Mouse (Mus musculus): ENCODE data around the gene Cript. TPM values are rescaled to one million over a fixed set of nuclear protein-coding genes. Genes with fewer than 3 reads are reported as not detected.
"Not testable (repeated sequence)": the region's sequence is repeated elsewhere in the genome, so short reads cannot be mapped to it uniquely, and the experiment has no call there.

The Cript gene
- polyA plus RNA-seq, 1 experiment from 2014 or later = 137 TPM

DNA sequence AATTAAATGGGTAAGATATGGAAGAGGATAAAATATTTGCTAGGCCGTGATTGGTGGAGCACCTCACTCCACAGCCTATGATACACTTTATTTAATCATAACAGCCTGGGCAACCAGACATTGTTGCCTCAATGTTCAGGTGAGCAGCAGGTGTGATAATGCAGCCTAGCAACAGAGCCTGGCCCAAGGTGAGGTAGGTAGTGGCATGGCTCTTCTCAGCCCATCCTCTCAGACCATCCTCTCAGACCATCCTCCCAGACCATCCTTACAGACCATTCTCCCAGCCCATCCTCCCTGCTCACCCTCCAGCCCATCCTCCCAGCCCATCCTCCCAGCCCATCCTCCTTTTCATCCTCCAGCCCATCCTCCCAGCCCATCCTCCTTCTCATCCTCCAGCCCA lies 26.3 kb downstream of the Cript start:
- WGBS = 83% methylated on average over 1 of the region's 1 CpGs
- Histone ChIP-seq H3K27me3 (no peaks in the 10 kb centered on the region), H3K4me1 (peaks cover 22% of the 10 kb centered on the region), H3K4me3 (no peak overlapping the region), H3K9ac (no peak overlapping the region), H3K4me2 (no peak overlapping the region), H3K9me3 (no peaks in the 10 kb centered on the region), H3K27ac (no peak overlapping the region), H3K36me3 (no peaks in the 10 kb centered on the region)
- ATAC-seq (ENCODE audit: insufficient number of reproducible peaks, insufficient read depth, low FRiP score, low TSS enrichment, low read depth) = no peak

DNA sequence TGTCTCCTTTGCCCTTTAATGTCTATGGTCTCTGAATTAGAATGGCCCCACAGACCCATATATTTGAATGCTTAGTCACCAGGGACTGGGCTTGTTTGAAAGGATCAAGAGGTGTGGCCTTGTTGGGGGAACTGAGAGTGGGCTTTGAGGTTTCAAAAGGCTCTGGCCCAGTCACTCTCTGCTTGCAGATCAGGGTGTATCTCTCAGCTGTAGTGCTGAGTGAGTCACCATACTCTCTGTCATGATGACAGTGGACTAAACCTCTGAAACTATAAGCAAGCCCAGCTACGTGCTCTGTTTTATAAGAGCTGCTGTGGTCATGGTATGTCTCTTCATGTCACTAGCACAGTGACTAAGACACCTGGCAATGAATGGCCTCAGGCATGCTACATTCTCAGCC lies 27.1 kb downstream of the Cript start:
- H3K9me3 ChIP-seq = no peaks in the 10 kb centered on the region
- peaks cover 29% of the 10 kb centered on the region for H3K4me1 ChIP-seq
- no peak for ATAC-seq (ENCODE audit: insufficient number of reproducible peaks, insufficient read depth, low FRiP score, low TSS enrichment, low read depth)
- H3K9ac ChIP-seq = no peak overlapping the region
- 55% methylated on average over 1 of the region's 1 CpGs for WGBS
- H3K4me3 ChIP-seq = no peak overlapping the region
- no peaks in the 10 kb centered on the region for H3K36me3 ChIP-seq
- no peak overlapping the region for H3K27ac ChIP-seq
- H3K4me2 ChIP-seq = no peak overlapping the region
- H3K27me3 ChIP-seq = no peaks in the 10 kb centered on the region

DNA sequence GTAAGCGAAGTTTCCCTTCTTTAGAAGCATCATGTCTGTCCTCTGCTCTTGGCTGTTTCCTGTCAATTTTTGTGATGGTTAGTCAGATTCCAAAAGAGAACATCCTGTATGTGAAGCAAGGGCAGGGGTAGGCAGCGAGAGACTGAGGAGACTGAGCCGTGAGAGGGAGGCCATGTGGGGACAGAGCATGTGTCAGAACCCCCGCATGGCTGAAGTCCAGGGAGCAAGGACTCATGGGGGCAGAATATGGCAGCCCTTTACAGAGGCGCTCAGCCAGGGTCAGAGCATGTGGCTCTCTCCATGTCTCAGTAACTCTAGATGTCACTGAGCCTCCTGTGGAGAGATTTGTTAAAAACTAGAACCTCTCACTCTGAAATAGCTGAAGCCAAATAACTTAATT lies 28.6 kb downstream of the Cript start:
- Histone ChIP-seq H3K9me3 (no peaks in the 10 kb centered on the region), H3K4me1 (peaks cover 43% of the 10 kb centered on the region), H3K27me3 (no peaks in the 10 kb centered on the region), H3K9ac (no peak overlapping the region), H3K4me3 (no peak overlapping the region), H3K4me2 (no peak overlapping the region), H3K36me3 (no peaks in the 10 kb centered on the region), H3K27ac (no peak overlapping the region)
- 78% methylated on average over 5 of the region's 5 CpGs for WGBS
- no peak for ATAC-seq (ENCODE audit: insufficient number of reproducible peaks, insufficient read depth, low FRiP score, low TSS enrichment, low read depth)

DNA sequence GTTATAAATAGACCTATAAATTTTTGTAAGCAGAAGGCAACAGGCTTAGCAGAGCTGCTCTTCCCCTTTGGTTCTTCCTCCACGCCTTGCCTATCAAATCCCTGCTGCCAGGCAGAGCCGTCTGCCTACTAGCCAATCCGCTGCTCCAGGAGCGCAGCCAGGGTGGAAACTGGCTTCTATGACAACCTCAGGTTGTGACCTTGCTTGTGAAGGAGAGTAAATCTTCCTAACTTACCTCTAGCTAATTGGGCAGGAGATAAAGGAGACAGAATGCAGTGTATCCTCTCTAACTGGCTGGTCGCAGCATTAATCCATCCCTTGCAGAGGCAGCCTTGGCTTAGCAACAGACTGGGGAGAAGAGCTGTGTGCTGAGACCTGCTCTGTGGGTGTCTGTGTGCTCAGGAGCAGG lies 29.7 kb downstream of the Cript start:
- peak overlapping the region; percentile 46; the same call in 1 of the 2 replicates for H3K9ac ChIP-seq
- 52% methylated on average over 5 of the region's 5 CpGs for WGBS
- no peak overlapping the region for H3K27ac ChIP-seq
- H3K36me3 ChIP-seq = no peaks in the 10 kb centered on the region
- H3K4me2 ChIP-seq = no peak overlapping the region
- ATAC-seq (ENCODE audit: insufficient number of reproducible peaks, insufficient read depth, low FRiP score, low TSS enrichment, low read depth) = no peak
- no peaks in the 10 kb centered on the region for H3K27me3 ChIP-seq
- H3K4me3 ChIP-seq = no peak overlapping the region
- no peaks in the 10 kb centered on the region for H3K9me3 ChIP-seq
- peaks cover 36% of the 10 kb centered on the region for H3K4me1 ChIP-seq

DNA sequence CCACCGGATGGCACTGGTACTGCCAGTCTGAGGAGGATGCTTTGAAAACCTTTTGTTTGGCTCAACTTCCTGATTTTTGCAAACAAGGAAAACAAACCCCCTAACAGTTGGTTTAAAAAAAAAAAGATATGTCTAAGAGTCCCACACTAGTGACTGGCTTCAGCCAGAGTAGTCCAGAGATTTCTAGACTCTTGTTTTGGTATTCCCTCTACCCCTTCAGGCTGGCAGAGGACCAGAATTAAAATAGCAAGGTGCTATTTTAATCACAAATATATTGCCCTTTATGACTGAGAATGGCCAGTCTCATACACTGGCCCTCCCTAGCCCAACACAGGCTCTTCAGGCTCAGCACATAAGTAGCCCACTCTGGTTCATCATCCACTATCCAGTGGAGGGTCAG lies 30.3 kb downstream of the Cript start:
- no peak overlapping the region for H3K4me2 ChIP-seq
- WGBS = 72% methylated on average over 1 of the region's 1 CpGs
- ATAC-seq (ENCODE audit: insufficient number of reproducible peaks, insufficient read depth, low FRiP score, low TSS enrichment, low read depth) = no peak
- H3K27me3 ChIP-seq = no peaks in the 10 kb centered on the region
- no peaks in the 10 kb centered on the region for H3K9me3 ChIP-seq
- H3K9ac ChIP-seq = no peak overlapping the region
- no peak overlapping the region for H3K27ac ChIP-seq
- H3K4me3 ChIP-seq = no peak overlapping the region
- peaks cover 36% of the 10 kb centered on the region for H3K4me1 ChIP-seq
- H3K36me3 ChIP-seq = no peaks in the 10 kb centered on the region

DNA sequence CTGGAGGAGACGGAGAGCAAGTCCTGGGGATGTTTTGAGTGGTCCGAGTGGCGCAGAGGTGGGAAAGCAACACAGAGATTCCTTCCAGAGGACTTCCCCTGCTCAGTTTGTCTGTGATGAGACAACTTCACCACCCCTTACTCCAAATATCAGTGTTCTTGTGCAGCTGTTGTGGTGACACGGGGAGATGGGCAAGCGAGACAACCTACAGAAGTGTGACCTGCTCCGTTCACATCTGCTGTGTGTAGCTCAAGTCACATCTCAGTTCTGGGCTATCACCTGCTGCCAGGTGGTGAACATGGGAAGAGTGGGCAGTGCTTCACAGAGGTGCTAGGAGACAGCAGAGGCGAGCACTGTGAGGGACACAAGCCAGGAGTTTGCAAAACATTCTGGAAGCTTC lies 31.4 kb downstream of the Cript start:
- Histone ChIP-seq H3K4me2 (no peak overlapping the region), H3K27me3 (no peaks in the 10 kb centered on the region), H3K4me3 (no peak overlapping the region), H3K27ac (peak overlapping the region; percentile 88), H3K9me3 (no peaks in the 10 kb centered on the region), H3K36me3 (no peaks in the 10 kb centered on the region), H3K9ac (no peak overlapping the region), H3K4me1 (peaks cover 36% of the 10 kb centered on the region)
- no peak for ATAC-seq (ENCODE audit: insufficient number of reproducible peaks, insufficient read depth, low FRiP score, low TSS enrichment, low read depth)
- WGBS = 96% methylated on average over 7 of the region's 7 CpGs

DNA sequence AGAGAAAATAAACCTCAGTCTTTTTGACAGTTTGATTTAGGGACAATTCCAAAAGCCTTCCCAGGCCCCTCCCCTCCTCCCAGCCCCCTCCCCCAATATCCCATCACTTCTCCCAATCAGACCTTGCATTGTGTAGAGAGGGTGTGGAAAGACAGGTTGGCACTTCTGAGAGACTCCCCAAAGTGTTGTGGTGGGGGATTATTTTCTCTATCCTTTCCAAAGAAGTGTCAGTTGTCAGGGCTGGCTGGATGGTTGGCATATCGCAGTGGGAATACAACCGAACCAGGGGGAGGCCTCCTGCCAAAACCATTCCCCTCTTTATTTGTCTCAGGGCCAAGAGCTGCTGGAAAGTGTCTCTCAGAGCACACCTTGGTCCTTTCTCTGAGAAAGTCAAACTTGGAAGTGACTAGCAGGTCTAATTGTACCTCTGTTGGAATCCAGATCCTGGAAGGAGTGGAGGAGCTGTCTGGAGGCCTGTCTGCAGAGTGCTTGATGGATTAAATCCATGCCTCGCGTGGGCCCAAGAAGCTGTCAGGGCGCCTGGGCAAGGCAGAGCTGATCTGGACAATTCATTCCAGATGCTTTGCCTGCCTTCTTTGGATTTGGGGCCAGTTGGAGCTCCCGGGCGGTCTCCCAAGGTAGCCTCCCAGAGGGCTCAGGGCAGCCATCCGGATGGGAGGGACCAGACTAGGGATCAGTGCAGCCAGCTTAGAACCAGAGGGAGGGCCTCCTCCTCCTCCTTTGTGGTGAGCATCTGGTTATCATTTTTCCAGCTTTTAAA lies 32.3 kb downstream of the Cript start:
- ATAC-seq (ENCODE audit: insufficient number of reproducible peaks, insufficient read depth, low FRiP score, low TSS enrichment, low read depth) = 0 out of 2 replicates have a peak, but pooled peaks have one; percentile 73
- no peaks in the 10 kb centered on the region for H3K36me3 ChIP-seq
- no peak overlapping the region for H3K9ac ChIP-seq
- peaks cover 36% of the 10 kb centered on the region for H3K4me1 ChIP-seq
- no peak overlapping the region for H3K4me3 ChIP-seq
- H3K4me2 ChIP-seq = peak overlapping the region; percentile 36; the same call in 1 of the 2 replicates
- peak overlapping the region; percentile 88 for H3K27ac ChIP-seq
- 34% methylated on average over 8 of the region's 8 CpGs for WGBS
- no peaks in the 10 kb centered on the region for H3K9me3 ChIP-seq
- no peaks in the 10 kb centered on the region for H3K27me3 ChIP-seq

DNA sequence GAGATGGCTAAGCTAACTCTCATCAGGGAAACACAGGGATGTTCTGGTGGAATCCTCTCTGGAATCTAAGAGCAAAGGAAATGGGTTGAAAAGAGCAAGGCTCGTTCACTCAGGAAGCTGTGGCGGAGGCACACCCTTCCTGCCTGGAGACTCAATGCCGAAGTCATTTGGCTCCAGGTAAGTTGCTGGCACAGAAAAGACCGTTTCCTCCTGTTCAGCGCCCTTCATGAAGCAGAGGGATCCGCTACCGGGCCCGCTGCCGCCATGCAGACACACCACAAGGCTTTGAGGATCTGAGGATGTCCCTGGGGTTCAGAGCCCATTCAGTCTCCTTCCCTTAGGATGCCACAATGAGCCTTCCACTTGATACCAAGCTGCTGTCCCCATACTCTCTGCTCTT lies 37.3 kb downstream of the Cript start:
- no peaks in the 10 kb centered on the region for H3K36me3 ChIP-seq
- H3K27me3 ChIP-seq = no peaks in the 10 kb centered on the region
- no peak overlapping the region for H3K4me3 ChIP-seq
- H3K4me2 ChIP-seq = no peak overlapping the region
- ATAC-seq (ENCODE audit: insufficient number of reproducible peaks, insufficient read depth, low FRiP score, low TSS enrichment, low read depth) = no peak
- H3K27ac ChIP-seq = no peak overlapping the region
- H3K9me3 ChIP-seq = no peaks in the 10 kb centered on the region
- H3K4me1 ChIP-seq = peaks cover 12% of the 10 kb centered on the region
- no peak overlapping the region for H3K9ac ChIP-seq
- 88% methylated on average over 9 of the region's 9 CpGs for WGBS

DNA sequence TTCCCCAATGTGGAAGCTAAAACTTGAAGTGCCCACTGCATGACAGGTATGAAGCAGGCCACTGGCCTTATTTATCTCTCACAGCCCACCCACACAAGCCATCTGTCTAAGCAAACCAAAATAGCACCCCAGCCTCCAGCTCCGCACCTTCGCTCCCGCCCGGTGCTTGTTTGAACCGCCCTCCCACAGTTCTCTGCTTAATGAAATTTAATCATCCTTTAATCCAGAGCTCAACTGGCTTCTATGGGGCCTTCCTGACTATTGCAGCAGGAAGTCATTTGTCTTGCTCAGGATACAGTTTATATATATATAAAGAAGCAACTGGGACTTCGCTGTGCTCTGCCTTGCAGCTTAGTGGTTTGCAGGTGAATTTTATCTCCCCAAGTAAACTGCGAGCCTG lies 38.1 kb downstream of the Cript start:
- Histone ChIP-seq H3K4me2 (no peak overlapping the region), H3K27me3 (no peaks in the 10 kb centered on the region), H3K9ac (no peak overlapping the region), H3K9me3 (no peaks in the 10 kb centered on the region), H3K4me3 (no peak overlapping the region), H3K36me3 (no peaks in the 10 kb centered on the region), H3K27ac (no peak overlapping the region), H3K4me1 (peaks cover 4% of the 10 kb centered on the region)
- no peak for ATAC-seq (ENCODE audit: insufficient number of reproducible peaks, insufficient read depth, low FRiP score, low TSS enrichment, low read depth)
- WGBS = 77% methylated on average over 7 of the region's 7 CpGs

DNA sequence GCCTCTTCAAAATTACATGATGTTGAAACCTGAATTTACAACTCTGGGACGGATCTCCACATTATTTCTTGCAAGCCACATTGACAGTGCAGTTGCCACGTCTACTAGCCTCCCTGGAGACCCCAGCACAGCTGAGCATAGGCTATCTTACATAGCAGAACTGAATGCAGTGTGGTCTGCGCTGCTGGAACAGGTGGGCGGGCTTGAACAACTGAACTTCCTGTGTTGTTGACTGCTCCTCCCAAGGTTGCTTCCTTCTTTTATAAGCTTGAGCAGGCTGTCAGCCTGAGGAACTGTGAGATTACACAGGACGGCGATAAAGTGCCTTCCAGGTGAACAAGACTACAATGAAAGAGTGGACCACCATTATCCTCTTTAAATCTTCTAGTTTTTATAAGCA lies 38.6 kb downstream of the Cript start:
- no peak overlapping the region for H3K27ac ChIP-seq
- WGBS = 82% methylated on average over 6 of the region's 6 CpGs
- no peak for ATAC-seq (ENCODE audit: insufficient number of reproducible peaks, insufficient read depth, low FRiP score, low TSS enrichment, low read depth)
- no peaks in the 10 kb centered on the region for H3K9me3 ChIP-seq
- no peak overlapping the region for H3K9ac ChIP-seq
- H3K36me3 ChIP-seq = no peaks in the 10 kb centered on the region
- no peak overlapping the region for H3K4me2 ChIP-seq
- H3K27me3 ChIP-seq = no peaks in the 10 kb centered on the region
- H3K4me1 ChIP-seq = no peaks in the 10 kb centered on the region
- no peak overlapping the region for H3K4me3 ChIP-seq

DNA sequence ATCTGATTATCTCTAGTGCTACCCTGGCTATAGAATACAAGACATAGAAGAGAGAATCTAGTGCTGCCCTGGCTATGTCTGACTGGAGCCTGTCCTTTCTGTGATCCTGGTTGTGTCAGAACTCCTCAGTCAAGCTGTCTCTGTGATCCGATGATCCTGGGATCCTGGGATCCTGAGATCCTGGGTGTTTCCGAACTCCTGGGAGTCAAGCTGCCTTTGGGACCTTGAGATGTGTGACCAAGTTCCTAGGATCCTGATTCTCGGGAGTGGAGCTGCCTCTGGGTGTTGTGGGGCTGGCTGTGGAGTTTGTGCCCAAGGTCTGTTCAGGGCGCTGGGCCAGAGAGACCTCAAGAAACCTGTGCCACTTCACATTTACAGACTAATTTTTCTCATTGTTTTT lies 43.6 kb downstream of the Cript start:
- H3K36me3 ChIP-seq = no peaks in the 10 kb centered on the region
- no peak overlapping the region for H3K27ac ChIP-seq
- H3K4me1 ChIP-seq = no peaks in the 10 kb centered on the region
- H3K9me3 ChIP-seq = no peaks in the 10 kb centered on the region
- no peak for ATAC-seq (ENCODE audit: insufficient number of reproducible peaks, insufficient read depth, low FRiP score, low TSS enrichment, low read depth)
- no peak overlapping the region for H3K4me3 ChIP-seq
- no peaks in the 10 kb centered on the region for H3K27me3 ChIP-seq
- 83% methylated on average over 4 of the region's 4 CpGs for WGBS
- H3K4me2 ChIP-seq = no peak overlapping the region
- H3K9ac ChIP-seq = no peak overlapping the region

DNA sequence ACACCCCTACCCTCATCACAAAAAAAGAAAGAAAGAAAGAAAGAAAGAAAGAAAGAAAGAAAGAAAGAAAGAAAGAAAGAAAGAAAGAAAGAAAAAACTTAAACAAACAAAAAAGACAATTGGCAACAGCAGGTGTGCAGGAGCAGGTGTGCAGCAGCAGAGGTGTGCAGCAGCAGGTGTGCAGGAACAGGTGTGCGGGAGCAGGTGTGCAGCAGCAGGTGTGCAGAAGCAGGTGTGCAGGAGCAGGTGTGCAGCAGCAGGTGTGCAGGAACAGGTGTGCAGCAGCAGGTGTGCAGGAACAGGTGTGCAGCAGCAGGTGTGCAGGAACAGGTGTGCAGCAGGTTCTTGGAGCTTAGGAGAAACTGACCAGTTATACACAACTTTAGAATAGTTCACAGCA lies 46.8 kb downstream of the Cript start:
- H3K36me3 ChIP-seq; H3K9me3 ChIP-seq; H3K27ac ChIP-seq; H3K4me3 ChIP-seq; H3K9ac ChIP-seq; ATAC-seq (ENCODE audit: insufficient number of reproducible peaks, insufficient read depth, low FRiP score, low TSS enrichment, low read depth); H3K4me2 ChIP-seq; H3K4me1 ChIP-seq; H3K27me3 ChIP-seq: not testable (repeated sequence)
- WGBS = 88% methylated on average over 1 of the region's 1 CpGs

Data from embryonic facial prominence, embryonic 13.5 days (tissue).